Mouse (Mus musculus) CH12.LX (cell line): Measurements from ENCODE around the gene Cldn10. TPM values are rescaled to one million over a fixed set of nuclear protein-coding genes. Genes with fewer than 3 reads are reported as not detected.
A peak's percentile ranks its signal among the peaks of the same experiment; 100 is the strongest.

Experiments
- DNase-seq: peaks from one replicate; pipeline ENCODE4 v3.0.0-alpha.2; 2013; ENCODE audit errors: extremely low read depth
- H3K27ac ChIP-seq: 2 replicates; pipeline ENCODE4 v1.5.1; 2012; ENCODE audit warnings: low read depth, mild to moderate bottlenecking, control low read depth, moderate library complexity; ENCODE audit not compliant: insufficient read depth
- H3K27me3 ChIP-seq: replicated peaks from 2 replicates; pipeline ENCODE3; 2012; ENCODE audit warnings: inconsistent platforms
- H3K36me3 ChIP-seq, 2 experiments: replicated peaks in 1 of 2; 2 replicates each; pipeline versions ENCODE3 to v1.6.1; 2012; ENCODE audit warnings: inconsistent platforms in 1 of 2, low read length in 1 of 2, mild to moderate bottlenecking in 1 of 2, mixed read lengths in 1 of 2, moderate library complexity in 1 of 2; ENCODE audit not compliant: control insufficient read depth in 1 of 2, insufficient read depth in 1 of 2
- H3K4me1 ChIP-seq, 2 experiments: 2 replicates each; pipeline ENCODE4 v1.6.1; 2012; ENCODE audit warnings: inconsistent platforms in 1 of 2, moderate library complexity in 1 of 2; ENCODE audit not compliant: insufficient read depth in 2 of 2, control insufficient read depth in 1 of 2
- H3K4me2 ChIP-seq: 2 replicates; pipeline ENCODE4 v1.6.1; 2012; ENCODE audit warnings: low read depth, mild to moderate bottlenecking, control low read depth; ENCODE audit not compliant: poor library complexity, insufficient read depth, severe bottlenecking
- H3K4me3 ChIP-seq, 3 experiments: fragments of 150-350 bp in 1 of 3; sonication (generic) in 1 of 3; replicated peaks in 1 of 3; 2 replicates each; pipeline versions ENCODE3 to v1.5.1; 2011 to 2012; ENCODE audit warnings: low read depth in 2 of 3, low read length in 2 of 3, mild to moderate bottlenecking in 2 of 3, moderate library complexity in 2 of 3, control low read depth in 1 of 3, improper control_type of control experiment in 1 of 3, inconsistent platforms in 1 of 3, mixed read lengths in 1 of 3; ENCODE audit not compliant: poor library complexity in 1 of 3
- H3K79me2 ChIP-seq: replicated peaks from 2 replicates; pipeline ENCODE4 v1.6.1; 2012; ENCODE audit warnings: mild to moderate bottlenecking, moderate library complexity; ENCODE audit not compliant: control insufficient read depth, poor library complexity, insufficient read depth, severe bottlenecking; ENCODE audit errors: extremely low read depth
- H3K9ac ChIP-seq: 2 replicates; pipeline ENCODE4 v1.6.1; 2012; ENCODE audit warnings: low read depth, mild to moderate bottlenecking, control low read depth, moderate library complexity; ENCODE audit not compliant: insufficient read depth
- H3K9me3 ChIP-seq: replicated peaks from 2 replicates; pipeline ENCODE3; 2012; ENCODE audit warnings: low read length, inconsistent platforms, mixed read lengths
- CHD2 ChIP-seq: IDR thresholded peaks from 2 replicates; pipeline ENCODE4 v1.6.1; 2011; ENCODE audit warnings: low read length, improper control_type of control experiment
- CTCF ChIP-seq, 2 experiments: IDR thresholded peaks in 1 of 2; conservative IDR thresholded peaks in 1 of 2; 2 replicates each; pipeline ENCODE4 v1.5.1; 2011 to 2012; ENCODE audit warnings: low read depth in 2 of 2, low read length in 2 of 2, improper control_type of control experiment in 1 of 2, inconsistent platforms in 1 of 2, mild to moderate bottlenecking in 1 of 2, moderate library complexity in 1 of 2
- EP300 ChIP-seq: IDR thresholded peaks from 2 replicates; pipeline ENCODE4 v1.6.1; 2011; ENCODE audit warnings: low read length, improper control_type of control experiment
- HCFC1 ChIP-seq: IDR thresholded peaks from 2 replicates; pipeline ENCODE4 v1.6.1; 2012; ENCODE audit warnings: low read depth, mild to moderate bottlenecking, inconsistent platforms, low read length, improper control_type of control experiment
- IRF4 ChIP-seq: IDR thresholded peaks from 2 replicates; pipeline ENCODE4 v1.6.1; 2014; ENCODE audit warnings: low read depth, mild to moderate bottlenecking, inconsistent platforms, low read length, improper control_type of control experiment
- JUN ChIP-seq: IDR thresholded peaks from 2 replicates; pipeline ENCODE4 v1.6.1; 2011; ENCODE audit warnings: low read depth, mild to moderate bottlenecking, low read length, improper control_type of control experiment, moderate library complexity; ENCODE audit not compliant: insufficient read depth
- KAT2A ChIP-seq: IDR thresholded peaks from 2 replicates; pipeline ENCODE4 v1.6.1; 2012; ENCODE audit warnings: low read length, improper control_type of control experiment, inconsistent platforms; ENCODE audit not compliant: insufficient replicate concordance
- MAX ChIP-seq: IDR thresholded peaks from 2 replicates; pipeline ENCODE4 v1.6.1; 2011; ENCODE audit warnings: low read length, improper control_type of control experiment
- MYC ChIP-seq: IDR thresholded peaks from 2 replicates; pipeline ENCODE4 v1.6.1; 2011; ENCODE audit warnings: low read depth, mild to moderate bottlenecking, improper control_type of control experiment, low read length
- NELFE ChIP-seq: IDR thresholded peaks from 2 replicates; pipeline ENCODE4 v1.6.1; 2011; ENCODE audit warnings: low read depth, low read length, improper control_type of control experiment
- POLR2AphosphoS2 ChIP-seq: IDR thresholded peaks from 2 replicates; pipeline ENCODE4 v1.6.1; 2011; ENCODE audit warnings: low read depth, low read length, improper control_type of control experiment
- RAD21 ChIP-seq: IDR thresholded peaks from 2 replicates; pipeline ENCODE4 v1.6.1; 2011; ENCODE audit warnings: low read depth, mild to moderate bottlenecking, low read length, improper control_type of control experiment, moderate library complexity
- SMC3 ChIP-seq: IDR thresholded peaks from 2 replicates; pipeline ENCODE4 v1.6.1; 2011; ENCODE audit warnings: low read depth, low read length, improper control_type of control experiment
- ZC3H11A ChIP-seq: IDR thresholded peaks from 2 replicates; pipeline ENCODE4 v1.6.1; 2012; ENCODE audit warnings: low read depth, mild to moderate bottlenecking, inconsistent platforms, low read length, improper control_type of control experiment
- dilution Hi-C: fragments of 300-500 bp; cut with MboI; formaldehyde crosslinking; loops from 2 replicates; pipeline ENCODE4 v1.14.3; 2020; ENCODE audit warnings: low sequenced_read_pairs; ENCODE audit not compliant: extremely low pct_unique_long_range_greater_than_20kb, extremely low pct_ligation_motif_present
- in situ Hi-C: fragments of 300-500 bp; cut with MboI; formaldehyde crosslinking; loops from 3 replicates; pipeline ENCODE4 v1.14.3; 2019; ENCODE audit warnings: low sequenced_read_pairs, low pct_ligation_motif_present, low pct_unique_long_range_greater_than_20kb, mixed read lengths
- polyA plus RNA-seq: library from polyadenylated mRNA; unstranded; fragments of >175 nt; gene quantifications from 2 replicates; pipeline ENCODE4 v1.2.1, GENCODE M21; 2012; ENCODE audit warnings: low read depth; ENCODE audit not compliant: insufficient read length
- total RNA-seq, 2 experiments: library from RNA; depleted of rRNA; stranded (reverse); fragments of 300-350 nt in 1 of 2; fragments of >200 nt in 1 of 2; gene quantifications; 2 replicates each; pipeline ENCODE4 v1.2.3; 2012 to 2014

The Cldn10 gene
- total and polyA plus RNA-seq, 3 experiments, result not detected

GRCm38 (mm10) chr14:118768354-118768713, 19.4 kb upstream of the Cldn10 start:
- Histone ChIP-seq H3K9ac (no peak overlapping the region), H3K36me3 (no peaks in the 10 kb centered on the region), H3K9me3 (no peaks in the 10 kb centered on the region), H3K4me2 (no peak overlapping the region), H3K79me2 (no peaks in the 10 kb centered on the region), H3K4me3 (no peak overlapping the region), H3K27me3 (no peaks in the 10 kb centered on the region), H3K27ac (no peak overlapping the region), H3K4me1 (peaks cover 0 to 8% of the 10 kb centered on the region in 2 experiments; a peak in 2 of 4 replicates)
- in situ Hi-C loops (loop anchor here (5.0 to 10.0 kb wide), 2 partner anchors 64 to 151 kb away; partner anchors contain the start of gene Abcc4), dilution Hi-C loops (no loop called here)
- no peak for DNase-seq
- TF ChIP-seq MYC, result no peak
- no peak for TF ChIP-seq MAX
- TF ChIP-seq EP300, result no peak
- peak in 1 of 2 experiments; percentile 8; a peak in 1 of 4 replicates for TF ChIP-seq CTCF (conservative IDR thresholded peaks at IDR 0.05 in 1 of 2, IDR thresholded peaks at IDR 0.05 in 1 of 2; ENCODE audit: low read depth in 2 of 2, low read length in 2 of 2)

DNA sequence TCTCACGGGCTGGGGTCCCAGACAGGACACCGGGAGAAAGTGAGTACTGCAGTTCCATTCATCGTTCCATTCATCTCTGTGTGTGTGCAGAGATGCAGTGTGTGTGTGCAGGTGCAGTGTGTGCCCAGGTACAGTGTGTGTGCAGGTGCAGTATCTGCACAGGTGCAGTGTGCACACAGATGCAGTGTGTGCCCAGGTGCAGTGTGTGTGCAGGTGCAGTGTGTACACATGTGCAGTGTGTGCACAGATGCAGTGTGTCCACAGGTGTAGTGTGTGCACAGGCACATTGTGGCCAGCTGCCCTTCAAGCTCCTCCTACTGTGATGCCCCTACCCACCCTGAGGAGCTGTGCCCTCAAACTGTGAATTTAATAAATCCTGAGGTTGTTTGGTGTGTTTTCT, 14.0 kb upstream of the Cldn10 start:
- Histone ChIP-seq H3K4me3 (no peak overlapping the region), H3K79me2 (no peaks in the 10 kb centered on the region), H3K4me1 (0 out of 4 replicates have a peak, but pooled peaks cover 0 to 4% of the 10 kb centered on the region in 2 experiments), H3K9ac (no peak overlapping the region), H3K4me2 (no peak overlapping the region), H3K36me3 (no peaks in the 10 kb centered on the region), H3K9me3 (peaks cover 3% of the 10 kb centered on the region), H3K27ac (no peak overlapping the region), H3K27me3 (no peaks in the 10 kb centered on the region)
- dilution Hi-C loops, result no loop called here
- no peak for DNase-seq
- in situ Hi-C loops, result no loop called here
- TF ChIP-seq IRF4, result no peak
- no peak for TF ChIP-seq ZC3H11A
- no peak for TF ChIP-seq POLR2AphosphoS2
- TF ChIP-seq NELFE, result no peak
- no peak for TF ChIP-seq KAT2A
- no peak for TF ChIP-seq CHD2
- TF ChIP-seq JUN, result no peak

DNA sequence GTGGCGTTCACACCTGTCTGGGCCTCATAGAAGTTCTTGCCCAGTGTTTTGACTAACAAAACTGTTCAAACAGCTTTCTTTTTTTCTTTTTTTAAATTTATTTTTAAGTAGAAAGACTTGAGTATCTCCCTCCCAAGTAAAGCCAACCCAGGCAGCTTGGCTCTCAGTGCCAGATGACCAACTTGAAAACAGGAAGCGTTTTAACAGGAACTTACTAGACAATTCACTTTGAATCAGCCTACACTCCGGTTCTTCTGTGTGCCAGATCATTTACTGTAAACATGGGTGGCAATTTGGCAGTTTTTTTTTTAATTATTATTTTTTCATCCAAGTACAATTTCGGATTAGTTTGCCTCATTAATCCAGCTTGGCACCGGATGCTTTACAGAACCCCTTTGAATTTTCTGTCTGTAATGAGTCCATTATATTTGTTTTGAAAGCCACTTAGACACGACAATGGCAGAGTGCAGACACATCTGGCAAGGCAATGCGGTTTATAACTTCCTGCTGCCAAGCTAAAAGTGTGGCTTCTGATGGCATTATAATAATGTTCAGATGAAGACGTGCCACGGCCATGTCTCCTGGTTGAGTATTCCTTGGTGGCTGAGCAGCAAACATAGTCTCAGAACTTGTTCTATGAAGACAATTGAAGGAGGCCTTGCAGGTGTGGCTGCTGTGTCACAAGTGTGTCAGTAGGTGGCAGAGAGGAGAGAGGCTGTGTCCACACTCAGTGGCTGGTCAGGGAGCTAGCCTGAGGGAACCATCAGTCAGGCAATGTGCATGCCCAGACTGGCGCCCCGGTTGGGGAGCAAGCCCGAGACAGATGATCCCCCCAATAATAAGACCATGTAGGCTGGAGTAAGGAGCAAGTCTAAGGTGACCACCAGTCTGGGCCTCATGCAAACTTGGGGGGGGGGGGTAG, 12.9 kb upstream of the Cldn10 start:
- in situ Hi-C loops, result no loop called here
- no peaks in the 10 kb centered on the region for H3K27me3 ChIP-seq
- H3K4me3 ChIP-seq, result no peak overlapping the region
- 0 out of 4 replicates have a peak, but pooled peaks cover 0 to 4% of the 10 kb centered on the region in 2 experiments for H3K4me1 ChIP-seq
- dilution Hi-C loops, result no loop called here
- H3K79me2 ChIP-seq, result no peaks in the 10 kb centered on the region
- DNase-seq, result peak; percentile 14
- H3K4me2 ChIP-seq, result no peak overlapping the region
- H3K9ac ChIP-seq, result no peak overlapping the region
- no peak overlapping the region for H3K27ac ChIP-seq
- no peaks in the 10 kb centered on the region for H3K36me3 ChIP-seq
- TF ChIP-seq IRF4 (no peak), CTCF (conservative IDR thresholded peaks at IDR 0.05 in 1 of 2, IDR thresholded peaks at IDR 0.05 in 1 of 2; ENCODE audit: low read depth in 2 of 2, low read length in 2 of 2) (peak; percentile 29 to 65; a peak in 2 of 4 replicates), MYC (no peak), HCFC1 (no peak), SMC3 (peak; percentile 63), RAD21 (peak; percentile 35)
- H3K9me3 ChIP-seq, result peaks cover 3% of the 10 kb centered on the region
